Mouse (Mus musculus) kidney, adult 2 months (tissue): ENCODE results near the gene Tmem150c. TPM values are rescaled to one million over a fixed set of nuclear protein-coding genes. Genes with fewer than 3 reads are reported as not detected.

Experiments
- DNase-seq: peaks from one replicate; pipeline ENCODE4 v3.0.0; 2021
- H3K27ac ChIP-seq: fragments of 200-500 bp; 2 replicates; pipeline ENCODE4 v1.5.1; 2012; ENCODE audit warnings: low read depth, low read length, control low read depth, inconsistent platforms; ENCODE audit not compliant: insufficient read depth
- H3K27me3 ChIP-seq: fragments of 200-500 bp; replicated peaks from 2 replicates; pipeline ENCODE4 v1.6.1; 2012; ENCODE audit warnings: mild to moderate bottlenecking, moderate library complexity, low read length, inconsistent platforms; ENCODE audit not compliant: control insufficient read depth, insufficient read depth
- H3K36me3 ChIP-seq: fragments of 200-500 bp; 2 replicates; pipeline ENCODE4 v1.6.1; 2012; ENCODE audit warnings: mild to moderate bottlenecking, moderate library complexity, low read length, inconsistent platforms; ENCODE audit not compliant: control insufficient read depth, insufficient read depth
- H3K4me1 ChIP-seq: fragments of 200-500 bp; 2 replicates; pipeline ENCODE4 v1.6.1; 2011; ENCODE audit warnings: low read length; ENCODE audit not compliant: control insufficient read depth, insufficient read depth
- H3K4me3 ChIP-seq: fragments of 200-500 bp; 2 replicates; pipeline ENCODE4 v1.5.1; 2011; ENCODE audit warnings: mild to moderate bottlenecking, low read depth, low read length, control low read depth; ENCODE audit not compliant: insufficient read depth
- CTCF ChIP-seq: fragments of 200-500 bp; conservative IDR thresholded peaks from 2 replicates; pipeline ENCODE4 v1.5.1; 2011; ENCODE audit warnings: low read depth, mild to moderate bottlenecking, control low read depth, low read length, moderate library complexity, mixed read lengths; ENCODE audit not compliant: insufficient read depth, insufficient read length
- POLR2A ChIP-seq: fragments of 200-500 bp; IDR thresholded peaks from one replicate; pipeline ENCODE4 v1.6.1; 2011; ENCODE audit warnings: low read depth, low read length, control low read depth
- WGBS: fragments of 180-500 bp; shearing (Covaris S2); methylation state at CpG from one replicate; pipeline ENCODE4 v1.1.7; 2018; 5-methylcytosine and 5-hydroxymethylcytosine counted together
- polyA plus RNA-seq: library from polyadenylated mRNA; depleted of rRNA; stranded (reverse); fragments of >200 nt; gene quantifications from 2 replicates; pipeline ENCODE4 v1.2.3, GENCODE M21; 2012

Tmem150c gene
- polyA plus RNA-seq, 1 experiment: 9.9 TPM

DNA sequence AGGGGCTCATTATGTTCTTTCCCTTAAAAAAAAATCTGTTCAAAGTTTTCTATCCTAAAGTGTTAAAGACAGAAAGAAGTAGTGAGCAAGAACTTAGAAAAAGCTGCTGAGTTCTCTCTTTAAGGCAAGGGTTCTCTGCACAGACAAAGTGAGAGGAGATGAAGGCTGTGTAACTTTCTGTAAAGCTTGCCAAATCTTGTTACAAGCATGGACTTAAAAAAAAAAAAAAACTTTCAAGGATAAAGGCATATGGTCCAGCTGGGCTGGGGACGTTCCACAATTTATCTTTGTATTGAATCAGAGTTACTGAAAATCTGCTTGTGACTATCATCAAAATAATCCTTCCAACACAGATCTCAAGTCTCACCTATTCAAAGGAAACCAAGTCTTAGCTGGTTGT, 21.4 kb upstream of the Tmem150c start:
- no peak for DNase-seq
- H3K36me3 ChIP-seq: no peaks in the 10 kb centered on the region
- H3K27me3 ChIP-seq: no peaks in the 10 kb centered on the region
- TF ChIP-seq POLR2A (no peak), CTCF (no peak)
- H3K4me3 ChIP-seq: no peak overlapping the region
- no peaks in the 10 kb centered on the region for H3K4me1 ChIP-seq
- no peak overlapping the region for H3K27ac ChIP-seq
- WGBS: 68% methylated on average over 1 of the region's 1 CpGs

GRCm38 (mm10) chr5:100178781-100179165, 19.2 kb upstream of the Tmem150c start:
- H3K27ac ChIP-seq: no peak overlapping the region
- TF ChIP-seq POLR2A (no peak), CTCF (no peak)
- no peaks in the 10 kb centered on the region for H3K36me3 ChIP-seq
- no peaks in the 10 kb centered on the region for H3K27me3 ChIP-seq
- DNase-seq: no peak
- WGBS: 70% methylated on average over 2 of the region's 2 CpGs
- no peak overlapping the region for H3K4me3 ChIP-seq
- H3K4me1 ChIP-seq: no peaks in the 10 kb centered on the region

- H3K4me3 ChIP-seq: no peak overlapping the region
- WGBS: 87% methylated on average over 4 of the region's 4 CpGs
- TF ChIP-seq CTCF: no peak
- H3K4me1 ChIP-seq: no peaks in the 10 kb centered on the region
- DNase-seq: no peak
- H3K36me3 ChIP-seq: no peaks in the 10 kb centered on the region
- no peaks in the 10 kb centered on the region for H3K27me3 ChIP-seq
- H3K27ac ChIP-seq: no peak overlapping the region
These were observed 18.6 kb upstream of the Tmem150c start for GRCm38 (mm10) chr5:100178122-100178780.

DNA sequence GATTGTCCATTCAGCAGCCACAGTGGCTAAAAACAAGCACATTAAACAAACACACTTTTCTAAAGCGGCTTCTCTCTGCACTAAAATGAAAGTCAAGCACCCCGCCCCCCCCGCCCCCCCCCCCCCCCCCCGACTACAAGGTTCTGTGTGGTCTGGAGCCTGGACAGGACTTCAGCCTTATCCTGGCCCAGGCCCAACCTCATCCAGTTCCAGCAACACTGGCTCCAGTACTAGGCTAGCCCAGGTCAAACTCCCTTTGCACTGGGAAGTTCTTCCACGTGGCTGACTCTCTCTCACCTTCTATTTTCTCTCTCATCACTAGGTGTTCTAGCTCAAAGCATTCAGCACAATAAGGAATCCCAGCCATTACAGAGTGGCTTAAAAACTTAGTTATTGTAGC, 17.9 kb upstream of the Tmem150c start:
- no peaks in the 10 kb centered on the region for H3K36me3 ChIP-seq
- DNase-seq: no peak
- 49% methylated on average over 5 of the region's 5 CpGs for WGBS
- no peak overlapping the region for H3K4me3 ChIP-seq
- no peaks in the 10 kb centered on the region for H3K4me1 ChIP-seq
- no peaks in the 10 kb centered on the region for H3K27me3 ChIP-seq
- no peak overlapping the region for H3K27ac ChIP-seq
- TF ChIP-seq CTCF: no peak
- TF ChIP-seq POLR2A: no peak

DNA sequence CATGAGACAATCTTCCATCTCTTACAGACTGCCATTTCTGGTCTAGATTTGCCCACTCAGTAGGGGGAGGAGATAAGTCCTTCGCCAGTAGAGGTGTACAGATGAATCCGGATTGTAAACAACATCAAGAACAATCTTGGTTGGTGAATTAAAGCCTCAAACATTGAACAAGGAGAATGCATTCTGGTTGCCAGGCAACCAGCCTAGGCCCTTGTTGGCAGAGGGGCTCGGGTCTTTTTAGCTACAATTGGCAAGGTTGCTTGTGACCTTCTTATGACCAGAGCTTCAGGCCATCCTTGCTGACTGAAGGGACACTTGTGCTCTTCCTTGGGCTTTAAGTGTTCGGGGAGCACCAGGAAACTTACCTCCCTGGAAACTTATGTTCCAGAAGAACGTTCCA, 16.5 kb upstream of the Tmem150c start:
- H3K4me1 ChIP-seq: no peaks in the 10 kb centered on the region
- H3K4me3 ChIP-seq: no peak overlapping the region
- DNase-seq: no peak
- H3K36me3 ChIP-seq: no peaks in the 10 kb centered on the region
- no peaks in the 10 kb centered on the region for H3K27me3 ChIP-seq
- 78% methylated on average over 5 of the region's 5 CpGs for WGBS
- H3K27ac ChIP-seq: no peak overlapping the region
- TF ChIP-seq CTCF: no peak
- TF ChIP-seq POLR2A: no peak

DNA sequence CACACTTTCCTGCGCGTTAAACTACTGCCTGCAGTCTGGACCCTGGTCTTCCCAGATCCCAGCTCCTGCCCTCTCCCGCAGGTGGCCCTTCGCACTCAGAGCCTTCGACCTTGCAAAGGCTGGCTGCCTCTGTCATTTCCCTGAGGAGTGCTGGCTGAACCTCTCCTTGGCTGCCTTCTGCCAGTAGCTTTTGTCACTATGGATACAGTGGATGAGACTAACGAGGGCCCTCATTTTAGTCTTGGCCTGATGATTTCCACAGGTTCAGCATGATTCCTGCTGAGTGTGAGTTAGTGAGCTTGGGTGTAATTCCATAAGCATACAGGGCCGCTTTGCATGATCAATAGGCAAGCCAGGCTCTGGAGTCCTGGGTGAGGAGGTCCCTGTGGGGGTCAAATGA, 16.0 kb upstream of the Tmem150c start:
- Histone ChIP-seq H3K4me1 (no peaks in the 10 kb centered on the region), H3K4me3 (no peak overlapping the region), H3K36me3 (no peaks in the 10 kb centered on the region), H3K27me3 (no peaks in the 10 kb centered on the region), H3K27ac (no peak overlapping the region)
- no peak for DNase-seq
- WGBS: 87% methylated on average over 7 of the region's 7 CpGs
- TF ChIP-seq POLR2A: no peak
- no peak for TF ChIP-seq CTCF

DNA sequence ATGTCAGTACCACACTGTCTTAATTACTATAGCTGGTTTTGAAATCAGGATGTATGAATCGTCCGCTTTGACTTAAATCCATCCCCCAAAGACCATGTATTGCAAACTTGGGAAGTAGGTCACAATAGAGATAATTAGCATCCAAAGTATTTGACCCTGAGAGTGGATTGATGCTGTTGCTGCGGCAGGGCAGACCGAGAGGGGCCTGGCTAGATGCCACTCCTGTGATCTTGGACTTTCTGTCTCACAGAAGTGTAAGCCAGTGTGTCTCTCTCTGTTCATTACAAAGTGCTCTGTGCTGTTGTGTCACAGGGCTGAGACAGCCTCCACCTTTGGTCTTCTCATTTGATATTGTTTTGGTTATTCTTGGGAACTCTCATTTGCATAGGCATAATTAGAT, 12.5 kb upstream of the Tmem150c start:
- DNase-seq: no peak
- no peaks in the 10 kb centered on the region for H3K27me3 ChIP-seq
- H3K27ac ChIP-seq: no peak overlapping the region
- 70% methylated on average over 4 of the region's 4 CpGs for WGBS
- no peaks in the 10 kb centered on the region for H3K4me1 ChIP-seq
- TF ChIP-seq POLR2A (no peak), CTCF (no peak)
- no peaks in the 10 kb centered on the region for H3K36me3 ChIP-seq
- H3K4me3 ChIP-seq: no peak overlapping the region
